Mouse (Mus musculus): Measurements from ENCODE around the gene Cebpb.

The Cebpb gene

DNA sequence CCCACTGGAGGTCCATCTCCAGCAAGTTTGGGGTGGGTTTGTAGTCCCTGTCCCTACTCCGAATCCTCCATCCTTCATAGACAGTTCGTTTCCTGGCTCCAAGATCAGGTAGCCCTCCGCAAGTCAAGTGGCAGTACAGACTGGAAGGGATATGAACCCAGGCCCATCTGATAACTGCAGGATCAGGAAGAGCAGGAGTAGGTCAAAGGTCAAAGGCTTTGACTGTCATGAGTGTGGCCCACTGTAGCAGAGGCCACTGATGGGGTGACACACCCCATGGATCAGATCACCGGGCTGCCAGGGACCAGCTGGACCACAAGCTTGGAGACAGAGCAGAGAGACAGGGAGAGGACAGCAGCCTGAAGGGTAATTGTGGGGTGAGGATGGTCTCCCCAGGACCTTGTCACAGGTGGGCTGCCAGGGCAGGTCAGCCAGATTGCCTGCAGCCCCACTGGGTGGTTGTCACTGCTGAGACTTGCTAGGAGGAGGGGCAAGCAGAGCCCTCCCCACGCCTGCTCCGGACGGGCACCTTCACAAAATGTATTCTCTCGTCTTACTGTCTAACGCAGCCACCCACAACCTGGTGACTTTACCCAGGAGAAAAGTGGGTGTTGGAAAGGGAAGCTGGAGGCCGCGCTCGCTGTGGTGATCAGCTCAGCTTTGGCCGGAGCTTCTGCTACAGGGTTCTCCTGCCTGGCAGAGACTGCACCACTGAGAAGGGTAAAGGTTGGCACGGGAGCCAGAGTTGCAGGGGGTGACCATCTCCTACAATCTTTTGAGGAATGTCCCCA lies 3.4 kb downstream of the Cebpb start:
- DNase-seq (ENCODE audit: low read depth), result no peak

- DNase-seq (ENCODE audit: low read depth), result no peak
Observed at GRCm38 (mm10) chr2:167692831-167693230, 4.1 kb downstream of the Cebpb start.

GRCm38 (mm10) chr2:167693540-167693939 lies 4.8 kb downstream of the Cebpb start:
- no peak for DNase-seq (ENCODE audit: low read depth)

GRCm38 (mm10) chr2:167694244-167694643 lies 5.5 kb downstream of the Cebpb start:
- DNase-seq (ENCODE audit: low read depth), result no peak

DNA sequence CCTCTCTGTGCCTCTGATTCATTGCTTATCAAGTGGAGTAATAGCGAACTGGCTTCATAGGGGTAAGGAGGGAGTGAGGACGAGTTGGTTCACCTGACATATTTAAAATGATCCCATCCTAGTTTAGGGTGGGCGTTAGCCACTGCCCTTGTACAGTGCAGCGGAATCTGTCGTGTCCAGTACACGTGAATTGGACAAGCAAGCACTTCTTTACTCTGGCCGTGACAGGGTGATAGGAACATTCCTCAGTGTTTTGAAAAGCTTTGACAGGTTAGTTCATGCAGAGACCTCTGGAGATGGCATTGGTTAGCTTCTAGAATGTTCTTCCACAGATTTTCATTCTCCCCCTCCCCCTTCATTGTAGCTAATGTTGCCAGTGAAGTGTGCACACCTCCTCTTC lies 6.2 kb downstream of the Cebpb start:
- DNase-seq (ENCODE audit: low read depth), result no peak

GRCm38 (mm10) chr2:167695491-167695890 lies 6.8 kb downstream of the Cebpb start:
- DNase-seq (ENCODE audit: low read depth), result no peak

DNA sequence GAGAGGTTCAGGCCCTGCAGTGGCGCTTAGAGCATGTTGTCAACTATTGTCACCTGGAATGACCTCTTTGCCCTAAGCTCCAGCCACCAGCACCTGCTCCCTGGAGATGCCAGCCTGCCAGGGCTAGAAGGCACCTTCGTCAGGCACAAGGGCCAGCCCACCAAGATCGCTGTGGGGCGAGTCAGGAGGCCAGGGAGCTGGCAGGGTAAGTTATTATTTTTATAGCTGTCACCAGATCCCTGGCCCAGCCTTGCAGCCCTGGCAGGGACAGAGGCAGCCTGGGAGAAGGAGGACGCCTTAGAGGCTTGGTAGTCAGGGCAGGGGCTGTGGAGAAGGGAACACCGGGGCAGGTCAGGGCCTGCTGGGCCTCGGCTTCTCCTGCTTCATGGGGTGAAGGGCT lies 7.4 kb downstream of the Cebpb start:
- DNase-seq (ENCODE audit: low read depth), result no peak

DNA sequence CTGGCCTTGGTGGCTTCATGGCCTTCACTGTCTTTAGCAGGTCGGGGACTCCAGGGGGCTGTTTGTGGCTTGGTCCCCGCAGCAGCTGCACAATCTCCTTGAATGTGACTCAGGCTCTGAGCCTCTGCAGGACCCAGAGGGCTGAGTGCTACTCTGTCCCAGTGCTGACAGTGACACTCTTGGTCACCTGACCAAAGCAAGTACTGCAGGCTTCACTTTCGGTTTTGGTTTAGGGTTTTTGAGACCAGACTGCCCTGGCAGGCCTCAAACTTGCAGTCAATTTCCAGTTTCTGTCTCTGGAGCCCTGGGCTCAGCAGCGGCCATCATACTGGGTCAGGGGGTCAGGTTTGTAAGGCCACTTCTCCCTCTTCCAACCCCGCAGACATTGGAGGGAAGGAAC lies 9.2 kb downstream of the Cebpb start:
- DNase-seq (ENCODE audit: low read depth), result no peak

DNA sequence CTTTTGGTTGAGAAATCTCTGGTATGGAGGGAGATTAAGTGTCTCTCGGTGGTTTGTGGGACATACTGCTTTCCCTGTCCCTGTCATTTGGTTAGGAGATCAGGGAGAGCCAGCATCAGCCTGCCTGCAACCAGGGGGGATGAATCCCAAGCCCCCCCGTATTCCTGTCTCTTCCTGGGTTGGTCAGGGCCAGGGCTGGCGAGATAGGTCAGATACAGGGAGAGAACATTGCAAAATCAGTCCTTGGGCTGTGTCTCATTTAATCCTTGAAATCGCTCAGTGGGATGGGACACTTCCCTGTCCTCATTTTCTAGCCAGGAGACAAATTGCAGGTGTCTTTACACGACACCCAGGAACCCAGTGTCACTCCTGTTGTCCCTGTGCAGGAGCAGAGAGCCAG lies 11.3 kb downstream of the Cebpb start:
- DNase-seq (ENCODE audit: low read depth), result no peak

DNA sequence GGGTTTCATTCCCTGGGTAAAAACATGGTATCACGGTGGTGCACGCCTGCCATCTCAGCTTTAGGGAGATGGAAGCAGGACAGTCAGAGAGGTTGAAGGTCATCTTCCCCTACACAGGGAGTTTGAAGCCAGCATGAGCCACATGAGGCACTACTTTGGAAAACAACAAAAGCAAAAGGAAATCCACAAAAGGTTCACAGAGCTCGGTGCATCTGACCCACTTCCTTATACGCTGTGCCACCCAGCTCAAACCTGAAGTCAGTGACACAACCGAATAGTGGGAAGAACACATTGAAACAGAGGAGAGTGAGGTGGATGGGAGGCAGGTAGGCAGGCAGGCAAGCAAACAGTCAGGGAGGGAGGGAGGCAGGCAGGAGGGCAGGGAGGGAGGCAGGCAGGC lies 12.8 kb downstream of the Cebpb start:
- DNase-seq (ENCODE audit: low read depth), result no peak

DNA sequence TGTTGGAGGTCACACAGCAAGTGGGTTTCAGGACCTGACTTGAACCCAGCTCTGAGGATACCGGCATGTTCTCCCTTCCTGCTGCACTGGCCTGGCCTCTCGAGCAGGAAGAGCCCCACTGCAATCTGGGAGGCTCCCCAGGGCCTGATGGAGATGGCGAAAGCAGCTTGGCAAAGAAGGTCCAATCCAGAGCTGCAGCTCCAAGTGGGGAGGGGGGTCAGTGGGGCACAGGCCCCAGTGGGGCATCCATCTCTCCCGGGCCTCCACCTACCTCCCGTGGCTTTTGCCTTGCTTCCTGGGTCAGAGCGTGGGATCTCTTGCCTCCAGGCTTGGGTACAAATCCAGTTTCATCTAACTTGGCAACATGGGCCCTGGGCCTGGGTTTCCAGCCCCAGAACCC lies 13.4 kb downstream of the Cebpb start:
- DNase-seq (ENCODE audit: low read depth), result no peak

- DNase-seq (ENCODE audit: low read depth), result no peak
Observed at GRCm38 (mm10) chr2:167704409-167704808, 15.7 kb downstream of the Cebpb start.

DNA sequence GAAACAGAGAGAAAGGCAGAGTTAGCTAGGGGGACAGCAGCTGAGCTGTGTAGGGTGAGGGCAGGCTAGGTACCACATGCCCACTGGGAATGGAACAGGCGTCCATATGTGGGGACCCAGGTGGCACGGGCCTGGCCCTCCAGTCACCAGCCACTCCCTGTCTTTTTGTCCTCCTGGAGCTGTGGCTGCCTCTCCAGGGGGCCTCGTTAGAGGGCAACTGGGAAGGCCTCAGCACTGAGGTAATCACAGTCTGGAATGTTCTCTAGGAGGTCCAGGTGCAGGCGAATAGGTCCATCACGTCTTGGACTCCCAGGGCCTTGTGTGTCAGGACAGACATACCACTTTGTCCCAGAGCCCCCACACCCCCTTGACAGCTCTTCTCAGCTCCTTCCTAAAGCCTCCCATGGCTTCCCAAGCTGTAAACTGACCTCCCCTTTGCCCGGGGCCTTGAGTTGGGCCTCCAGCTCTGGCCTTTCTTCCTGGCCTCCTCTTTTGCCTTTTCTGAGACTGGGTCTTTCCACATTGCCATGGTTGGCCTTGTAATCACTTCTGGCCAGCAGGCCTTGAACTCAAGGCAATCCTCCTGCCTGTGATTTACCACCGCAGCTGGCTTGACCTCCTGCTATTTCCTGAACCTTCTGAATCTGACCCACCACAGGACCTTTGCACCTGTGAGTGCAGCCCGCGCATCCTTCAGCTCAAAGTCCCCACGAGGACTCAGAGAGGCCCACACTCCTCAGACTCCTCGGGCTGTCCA lies 17.6 kb downstream of the Cebpb start:
- DNase-seq (ENCODE audit: low read depth), result no peak

GRCm38 (mm10) chr2:167708373-167708772 lies 19.7 kb downstream of the Cebpb start:
- no peak for DNase-seq (ENCODE audit: low read depth)

GRCm38 (mm10) chr2:167709969-167710368 lies 21.3 kb downstream of the Cebpb start:
- DNase-seq (ENCODE audit: low read depth), result no peak

- DNase-seq (ENCODE audit: low read depth), result no peak
Observed at GRCm38 (mm10) chr2:167710574-167710973, 21.9 kb downstream of the Cebpb start.

GRCm38 (mm10) chr2:167712872-167713821 lies 24.4 kb downstream of the Cebpb start:
- DNase-seq (ENCODE audit: low read depth), result peak; percentile 70

DNA sequence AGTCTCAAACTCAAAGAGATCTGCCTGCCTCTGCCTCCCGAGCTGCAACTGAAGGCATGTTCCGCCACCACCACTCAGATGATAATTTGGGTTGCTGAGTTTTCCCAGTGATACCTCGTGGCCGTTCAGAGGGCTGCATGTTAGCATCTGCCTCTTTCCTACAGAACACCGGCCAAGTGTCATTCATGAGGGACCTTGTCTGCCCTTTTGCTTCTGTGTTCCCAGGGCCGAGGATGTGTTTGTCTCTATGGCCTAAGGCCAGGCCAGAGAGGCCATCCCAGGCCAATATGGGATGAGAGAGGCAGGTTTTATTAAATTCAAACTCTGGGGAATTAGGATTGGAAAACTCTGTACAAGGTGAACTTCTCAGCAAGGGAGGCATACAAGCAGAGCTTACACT lies 25.6 kb downstream of the Cebpb start:
- no peak for DNase-seq (ENCODE audit: low read depth)

DNA sequence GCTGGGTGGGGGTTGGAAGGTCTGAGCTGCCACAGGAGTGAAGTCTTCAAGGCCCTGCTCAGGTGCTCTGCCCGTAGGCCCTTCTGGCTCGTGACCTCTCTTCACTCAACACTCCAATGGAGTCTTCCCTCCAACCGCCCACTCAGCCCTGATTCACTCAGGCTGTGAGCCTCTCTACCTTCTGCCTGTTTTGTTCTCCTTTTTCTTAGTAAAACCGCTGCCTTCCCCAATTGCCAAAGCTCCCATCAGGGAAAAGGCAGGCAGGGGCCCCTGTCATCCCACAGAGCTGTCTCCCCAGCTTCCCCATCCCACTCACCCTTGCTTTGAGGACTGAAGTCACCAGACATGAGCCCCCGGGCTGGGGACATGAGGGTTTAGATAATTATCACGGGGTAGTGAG lies 26.3 kb downstream of the Cebpb start:
- DNase-seq (ENCODE audit: low read depth), result no peak

GRCm38 (mm10) chr2:167717208-167717607 lies 28.5 kb downstream of the Cebpb start:
- no peak for DNase-seq (ENCODE audit: low read depth)

DNA sequence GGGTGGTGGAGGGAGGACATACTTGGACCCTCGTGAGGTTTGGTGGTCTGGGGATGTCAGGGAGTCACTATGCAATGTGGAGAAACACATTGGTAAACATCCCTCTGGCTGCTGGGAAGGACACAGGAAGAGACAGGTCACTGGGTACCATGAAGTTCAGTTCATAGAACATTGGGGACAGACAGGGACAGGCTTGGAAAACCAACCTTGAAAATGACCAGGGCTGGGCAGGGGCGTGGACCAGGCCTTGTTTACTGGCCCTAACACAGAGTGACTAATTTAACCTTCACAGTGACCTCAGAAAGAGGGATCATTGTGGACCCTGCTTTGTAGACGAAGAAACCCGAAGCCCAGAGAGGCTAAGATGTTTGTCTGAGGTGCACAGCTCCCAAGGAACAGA lies 30.8 kb downstream of the Cebpb start:
- DNase-seq (ENCODE audit: low read depth), result no peak

GRCm38 (mm10) chr2:167721159-167721882 lies 32.6 kb downstream of the Cebpb start:
- DNase-seq (ENCODE audit: low read depth), result no peak
